Mouse (Mus musculus) neural tube, embryonic 10.5 days (tissue): ENCODE data around the gene Mtmr10.

Source experiments
- DNase-seq: peaks from one replicate; pipeline ENCODE4 v3.0.0-alpha.2; 2017; ENCODE audit warnings: low spot score; ENCODE audit errors: extremely low spot score

The Mtmr10 gene

DNA sequence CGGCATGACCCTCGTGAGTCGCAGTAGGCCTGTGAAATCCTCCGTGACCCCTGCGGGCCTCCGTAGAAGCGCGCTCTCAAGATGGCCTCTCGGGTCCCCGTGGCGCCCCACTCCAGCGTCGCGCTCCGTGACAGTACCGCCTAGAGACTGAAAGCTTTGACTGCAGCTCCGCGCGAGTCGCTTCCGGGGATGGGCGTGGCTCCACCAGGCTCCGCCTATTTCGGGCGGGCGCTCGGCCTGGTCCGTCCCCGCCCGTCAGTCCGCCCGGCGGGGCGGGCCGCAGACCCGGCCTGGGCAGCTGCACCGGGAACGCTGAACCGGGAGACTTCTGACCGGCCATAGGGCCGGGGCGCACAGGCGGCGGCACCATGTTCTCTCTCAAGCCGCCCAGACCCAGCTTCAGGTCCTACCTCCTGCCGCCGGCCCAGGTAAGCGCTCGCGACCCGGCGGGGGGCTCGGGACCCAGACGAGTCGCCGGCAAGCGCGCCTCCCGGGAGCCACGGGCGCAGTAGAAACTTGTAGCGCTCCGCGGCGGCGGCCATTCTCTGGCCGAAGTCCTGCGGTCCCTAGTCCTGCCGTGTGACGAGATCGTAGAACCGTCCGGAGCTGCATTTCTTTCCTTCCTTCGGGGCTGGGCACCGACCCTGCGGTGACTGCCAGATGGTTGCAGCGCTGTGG lies at the start of gene Mtmr10:
Mtmr10 (plus strand) TSS at position 240 of the 678 bp plus-strand sequence.
- peak; percentile 97 for DNase-seq

DNA sequence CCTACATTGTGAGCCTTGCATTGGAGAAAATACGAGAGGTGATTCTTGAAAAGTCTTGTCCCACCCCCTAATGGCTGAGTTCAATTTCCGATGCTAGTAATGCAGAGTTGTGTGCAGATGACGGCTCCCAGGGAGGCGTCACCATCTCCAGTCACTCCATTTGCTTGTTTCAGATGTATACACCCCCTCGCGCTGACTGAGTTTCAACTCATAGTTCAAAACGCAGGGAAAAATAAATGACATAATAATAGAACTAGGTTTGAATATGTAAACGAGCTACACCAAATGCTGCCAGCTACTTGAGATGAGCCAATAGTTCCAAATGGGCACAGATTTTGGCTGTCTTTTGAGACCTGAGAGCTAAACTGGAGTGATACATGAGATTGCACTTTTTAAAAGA lies 49.7 kb upstream of the Mtmr10 start:
- no peak for DNase-seq

DNA sequence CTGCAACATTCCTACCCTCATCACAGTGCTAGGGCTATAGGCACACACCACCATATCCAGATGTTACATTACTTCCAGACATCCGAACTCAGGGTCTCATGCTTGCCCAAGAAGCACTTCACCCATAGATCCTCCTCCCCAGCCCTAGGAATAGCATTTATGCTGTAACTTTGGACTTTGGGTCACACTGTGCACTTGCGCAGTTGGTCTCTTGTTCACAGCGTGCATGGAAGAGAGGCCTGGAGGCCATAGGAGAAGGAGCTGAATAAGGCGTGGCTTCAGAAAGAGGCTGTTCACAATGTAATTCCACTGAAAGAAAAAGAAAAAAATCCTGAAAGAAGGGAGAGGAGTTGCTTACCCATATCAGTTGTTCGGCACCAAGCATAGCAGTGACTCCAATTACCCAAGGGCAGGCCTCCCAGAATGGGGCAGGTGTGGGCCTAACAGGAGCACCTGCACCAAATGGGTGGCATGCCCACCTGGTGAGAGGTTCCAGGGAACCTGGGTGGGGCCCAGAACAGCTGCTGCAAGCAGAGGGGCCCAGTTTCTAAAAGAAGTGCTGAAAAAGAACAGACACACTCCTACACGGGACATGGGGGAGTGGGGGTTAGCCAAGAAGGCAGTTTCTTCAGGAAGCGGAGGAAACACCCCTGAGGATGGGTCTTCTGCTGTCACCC lies 48.9 kb upstream of the Mtmr10 start:
- no peak for DNase-seq

DNA sequence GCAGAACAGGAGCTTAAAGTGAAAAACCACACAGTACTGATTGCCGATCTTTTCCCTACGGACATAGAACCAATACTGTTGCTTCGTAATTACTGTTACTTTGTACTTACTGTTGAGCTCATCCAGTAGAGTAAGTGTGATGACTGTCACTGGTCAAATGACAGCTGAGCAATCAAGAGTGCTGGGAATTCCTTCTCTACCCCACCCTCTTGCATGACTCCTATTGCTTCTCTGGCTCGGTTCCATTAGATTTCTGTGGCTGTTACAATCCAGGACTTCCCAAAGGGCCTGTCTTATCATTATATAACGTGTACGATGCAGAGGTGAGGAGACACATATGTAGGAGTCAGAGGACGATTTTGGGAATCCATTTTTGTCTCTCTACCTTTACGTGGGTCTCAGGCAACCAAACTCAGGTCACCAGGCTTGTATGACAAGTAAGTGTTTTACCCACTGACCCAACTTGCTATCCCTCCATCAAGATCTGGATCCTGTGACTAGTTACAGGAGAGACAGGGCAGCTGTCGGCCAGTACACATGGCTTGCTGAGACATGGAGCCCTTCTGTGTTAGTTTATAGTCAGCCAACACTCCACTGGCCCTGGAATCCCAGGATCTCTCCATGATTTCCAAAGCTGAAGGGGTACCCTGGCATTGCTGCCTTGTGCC lies 48.2 kb upstream of the Mtmr10 start:
- no peak for DNase-seq

DNA sequence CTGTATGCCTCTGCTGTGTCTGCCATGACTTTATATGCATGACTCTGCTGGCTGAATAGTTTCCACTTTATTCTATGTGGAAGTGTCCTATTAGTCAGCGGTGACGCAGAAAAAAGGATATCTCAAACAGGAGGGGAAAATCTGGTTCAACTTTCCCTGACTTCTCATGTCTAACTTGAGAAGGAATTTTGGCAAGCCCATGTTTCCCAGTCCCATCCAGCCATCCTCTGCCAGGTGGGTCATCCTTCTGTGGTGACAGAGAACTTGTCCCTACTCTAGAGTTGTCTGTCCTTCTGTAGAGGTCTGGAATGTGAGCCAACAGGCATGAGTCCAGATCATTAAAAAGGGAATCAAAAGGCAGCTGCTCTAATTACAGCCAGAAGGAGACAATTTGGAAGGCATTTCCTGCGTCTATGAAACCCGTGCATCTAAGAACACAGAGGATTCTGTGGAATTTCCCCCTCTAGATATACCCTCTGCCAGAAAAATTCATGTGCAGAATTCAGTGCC lies 47.6 kb upstream of the Mtmr10 start:
- no peak for DNase-seq

DNA sequence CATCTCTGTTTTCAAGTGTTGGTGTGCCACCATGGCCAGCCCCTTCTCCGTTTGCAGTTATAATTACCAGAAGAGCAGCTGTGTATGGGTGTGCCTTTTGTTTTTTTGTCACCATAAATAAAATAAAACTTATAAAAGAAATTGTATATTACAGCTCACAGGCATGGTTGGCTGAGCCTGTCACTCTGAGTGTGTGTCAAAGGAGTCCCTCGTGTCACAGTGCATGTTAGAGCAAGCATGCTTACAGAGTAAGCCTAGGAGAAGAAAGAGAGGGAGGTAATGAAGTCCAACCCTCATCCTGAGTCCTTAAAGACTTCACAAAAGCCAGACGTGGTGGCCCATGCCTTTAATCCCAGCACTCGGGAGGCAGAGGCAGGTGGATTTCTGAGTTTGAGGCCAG lies 45.0 kb upstream of the Mtmr10 start:
- DNase-seq = no peak

DNA sequence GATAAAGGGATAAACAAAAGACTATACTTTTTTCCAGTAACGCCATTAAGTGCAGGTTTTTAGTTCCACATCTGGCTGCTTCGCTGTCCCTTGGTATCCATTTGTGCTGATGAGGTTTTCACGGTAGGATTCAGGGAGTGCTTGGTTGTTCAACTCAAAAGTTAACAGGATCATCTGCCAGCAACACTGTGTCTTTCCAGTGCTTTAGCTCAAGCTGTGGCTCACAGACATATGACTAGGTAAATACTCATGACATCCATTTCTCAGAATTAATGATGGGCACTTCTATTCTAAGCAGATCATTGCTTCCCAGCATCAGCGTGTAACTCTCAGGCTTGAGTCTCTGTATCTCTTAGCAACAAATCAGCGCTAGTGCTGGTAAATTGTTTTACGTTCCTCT lies 43.1 kb upstream of the Mtmr10 start:
- DNase-seq = no peak

DNA sequence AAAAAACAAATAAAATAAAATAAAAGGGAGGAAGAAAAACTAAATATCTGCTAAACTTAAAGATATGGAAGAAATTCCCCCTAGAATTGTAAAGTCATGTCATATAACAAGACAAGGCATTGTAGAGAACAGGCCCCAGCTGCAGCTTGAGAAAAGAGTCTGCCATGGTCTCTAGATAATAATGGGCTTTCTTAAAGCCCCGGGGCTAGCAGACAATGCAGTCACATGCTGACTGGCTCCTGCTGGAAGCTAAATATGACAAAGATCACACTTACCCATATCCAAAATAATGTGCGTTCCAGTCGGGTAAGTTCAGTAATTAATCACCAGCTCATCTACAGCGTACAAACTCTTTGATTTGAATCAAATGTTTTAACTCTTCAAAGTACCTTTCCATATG lies 40.7 kb upstream of the Mtmr10 start:
- no peak for DNase-seq

DNA sequence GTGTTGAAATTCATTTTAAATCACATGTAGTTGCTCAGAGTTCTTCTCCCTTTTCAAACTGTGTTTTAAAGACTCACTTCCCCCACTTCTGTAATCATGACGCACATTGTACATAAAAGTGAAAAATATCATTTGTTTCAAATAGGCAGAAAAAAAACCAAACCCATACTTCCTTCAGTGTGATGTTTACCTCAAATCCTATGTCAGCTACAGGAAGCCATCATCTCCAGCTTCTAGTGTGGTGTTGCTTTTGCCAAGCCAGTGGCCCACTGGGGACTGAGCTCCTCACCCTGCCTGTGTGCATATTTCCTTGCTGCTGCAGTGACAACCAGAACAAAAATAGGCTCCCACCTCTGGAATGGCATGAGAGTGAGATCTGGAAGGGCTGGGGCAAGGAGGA lies 39.1 kb upstream of the Mtmr10 start:
- DNase-seq = no peak

DNA sequence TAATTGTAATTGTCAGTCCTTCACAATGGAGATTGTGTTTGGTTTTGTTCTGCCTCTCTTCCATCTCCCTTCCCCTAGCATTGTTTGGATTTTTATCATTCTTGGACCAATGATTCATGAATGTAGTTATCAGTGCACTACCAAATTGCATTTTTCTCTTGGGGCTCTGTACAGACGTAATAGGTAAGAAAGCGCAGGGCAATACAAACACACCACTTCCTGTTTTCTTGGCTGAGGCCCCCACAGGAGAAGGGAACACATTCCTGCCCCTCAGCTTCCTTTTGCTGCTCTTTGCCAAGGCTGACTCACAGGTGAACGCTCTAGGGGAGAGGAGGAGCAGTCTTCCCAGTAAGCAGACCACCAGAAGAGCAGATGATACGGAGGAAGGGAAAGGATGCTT lies 37.7 kb upstream of the Mtmr10 start:
- DNase-seq = no peak

DNA sequence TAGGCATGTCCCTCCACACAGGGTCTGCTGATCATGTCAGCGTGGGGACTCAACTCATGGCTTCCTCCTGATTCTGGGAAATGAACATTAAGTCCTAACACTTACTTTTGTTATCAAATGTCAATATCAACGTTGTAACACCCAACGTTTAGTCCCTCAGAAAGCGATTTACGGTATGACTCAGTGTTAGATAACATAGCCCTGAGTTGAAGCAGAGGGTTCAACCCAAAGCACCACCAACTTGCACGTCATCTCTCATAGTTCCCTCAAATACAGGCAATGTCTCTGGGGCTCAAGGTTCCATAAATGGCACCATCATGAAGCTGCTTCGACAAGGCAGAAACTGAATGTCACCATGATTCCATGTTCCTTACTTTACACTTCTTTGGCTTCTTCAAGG lies 37.0 kb upstream of the Mtmr10 start:
- no peak for DNase-seq

DNA sequence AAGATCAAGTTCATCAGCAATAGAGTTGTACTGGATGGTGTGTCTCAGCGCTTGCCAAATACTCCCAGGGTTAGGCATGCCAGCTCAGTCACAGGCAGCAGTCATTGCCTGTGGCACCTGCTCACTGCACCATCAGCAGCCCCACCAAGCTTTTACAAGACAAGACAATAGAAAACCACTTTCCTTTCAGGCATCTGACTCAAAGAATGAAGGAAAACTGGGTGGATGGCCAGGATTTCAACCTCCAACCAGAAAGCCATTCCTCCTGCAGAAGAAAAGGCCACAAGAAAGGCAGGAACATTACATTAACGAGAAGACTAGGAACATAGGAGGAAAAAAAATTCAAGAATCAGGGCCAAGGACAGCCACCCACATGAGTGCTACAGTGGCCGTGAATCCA lies 33.7 kb upstream of the Mtmr10 start:
- DNase-seq = no peak

DNA sequence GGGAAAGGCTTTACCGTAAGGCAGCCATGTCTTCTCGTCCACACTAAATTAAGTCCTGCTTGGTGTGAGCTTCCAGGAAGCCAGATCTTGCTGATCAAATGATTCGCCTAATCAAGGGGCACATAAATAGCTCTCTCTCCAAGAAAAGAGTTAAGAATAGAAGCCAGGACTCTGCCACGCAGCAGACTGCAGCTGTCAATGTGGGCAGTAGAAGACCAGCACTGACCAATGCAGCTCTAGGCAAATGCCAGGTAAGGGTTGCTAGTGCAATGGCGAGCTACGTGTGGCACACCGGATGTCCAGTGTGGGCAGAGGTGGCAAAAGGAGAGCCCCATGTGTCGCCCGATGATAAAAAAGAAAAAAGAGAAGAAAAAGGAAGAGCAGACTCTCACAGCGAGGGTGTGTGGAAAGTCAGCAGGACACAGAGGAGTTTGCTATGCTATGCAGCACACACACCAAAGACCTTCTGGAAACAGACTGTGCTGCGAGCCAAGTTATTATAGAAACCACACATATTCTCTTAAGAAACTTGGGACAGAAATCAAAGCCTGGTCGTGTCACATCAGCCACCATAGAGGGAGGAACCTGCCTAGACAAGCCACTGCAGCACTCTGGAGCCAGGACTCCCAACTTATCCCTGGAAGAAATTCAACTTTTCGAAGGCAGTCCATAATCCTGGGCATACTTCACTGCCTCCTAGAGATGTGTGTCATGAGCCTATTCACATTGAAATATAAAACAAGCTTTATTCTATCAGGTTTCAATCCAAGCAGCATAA lies 21.8 kb upstream of the Mtmr10 start:
- DNase-seq = no peak

DNA sequence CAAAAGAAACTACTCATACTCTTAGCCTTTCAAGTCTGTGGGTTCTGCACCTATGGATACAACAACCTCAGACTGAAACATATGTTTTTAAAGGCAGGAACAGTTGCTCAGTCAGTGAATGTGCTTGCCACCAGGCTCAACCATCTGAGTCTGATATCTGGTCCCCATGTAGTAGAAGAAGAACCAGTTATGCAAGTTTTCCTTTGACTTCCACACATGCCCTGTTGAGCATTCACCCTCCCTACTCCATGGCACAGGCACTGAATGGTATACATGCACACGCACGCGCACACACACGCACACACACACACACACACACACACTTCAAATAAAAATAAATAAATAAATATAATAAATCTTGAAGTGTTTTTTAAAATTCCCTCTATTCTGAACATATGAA lies 20.9 kb upstream of the Mtmr10 start:
- no peak for DNase-seq

DNA sequence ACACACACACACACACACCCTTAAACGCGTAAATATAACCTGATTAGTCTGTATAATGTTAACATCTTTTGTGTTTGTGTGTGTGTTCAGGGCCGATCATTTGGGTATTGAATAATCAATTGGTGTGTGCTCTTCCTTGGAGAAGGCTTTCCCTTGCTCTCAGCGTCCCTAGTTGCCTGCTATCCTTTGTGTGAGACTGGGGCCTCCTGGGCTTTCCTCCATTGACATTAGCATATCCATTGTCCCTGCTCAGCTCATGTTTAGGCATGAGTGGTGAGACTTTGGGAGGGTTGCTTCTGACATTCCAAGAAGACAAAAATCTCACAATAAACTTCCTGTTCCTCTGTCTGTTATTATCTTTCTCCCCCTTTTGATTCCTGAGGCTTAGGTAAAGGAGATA lies 15.5 kb upstream of the Mtmr10 start:
- peak; percentile 26 for DNase-seq

DNA sequence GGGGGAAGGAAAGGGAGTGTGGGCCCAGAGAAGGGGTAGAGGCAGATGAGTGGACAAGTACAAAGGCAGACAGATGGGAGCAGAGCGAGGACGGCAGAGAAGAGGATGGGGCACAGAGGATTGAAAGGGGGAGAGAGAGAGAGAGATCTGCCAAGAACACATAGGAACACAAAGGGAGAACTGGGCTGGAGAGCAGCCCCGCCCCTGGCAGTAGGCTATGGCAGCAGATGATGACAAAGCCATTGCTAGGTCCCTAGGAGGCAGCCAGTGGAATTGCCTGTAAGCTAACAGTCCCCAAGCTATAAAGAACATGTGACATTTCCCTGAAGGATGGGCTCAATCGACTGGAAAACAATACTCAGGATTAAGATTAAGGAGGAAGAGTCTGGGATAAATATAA lies 11.9 kb upstream of the Mtmr10 start:
- DNase-seq = no peak

DNA sequence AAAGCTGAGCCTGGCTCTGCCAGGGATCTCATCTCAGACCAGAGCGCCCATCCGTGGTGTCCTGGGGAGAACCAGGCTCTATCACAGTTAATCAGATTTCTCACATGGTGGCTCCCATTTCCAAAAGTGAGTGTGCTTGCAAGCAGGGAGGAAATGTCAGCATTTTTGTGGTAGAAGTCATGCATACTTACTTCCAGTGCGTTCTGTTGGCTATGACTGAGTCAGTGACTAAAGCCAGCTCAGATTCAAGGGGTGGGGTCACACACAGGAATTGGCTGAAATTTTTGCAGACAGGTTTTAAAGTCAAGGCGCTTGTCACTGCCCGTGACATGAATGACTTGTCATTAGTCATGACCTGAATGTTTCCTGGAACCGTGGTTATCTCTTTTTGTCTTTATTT lies 10.5 kb upstream of the Mtmr10 start:
- DNase-seq = no peak

DNA sequence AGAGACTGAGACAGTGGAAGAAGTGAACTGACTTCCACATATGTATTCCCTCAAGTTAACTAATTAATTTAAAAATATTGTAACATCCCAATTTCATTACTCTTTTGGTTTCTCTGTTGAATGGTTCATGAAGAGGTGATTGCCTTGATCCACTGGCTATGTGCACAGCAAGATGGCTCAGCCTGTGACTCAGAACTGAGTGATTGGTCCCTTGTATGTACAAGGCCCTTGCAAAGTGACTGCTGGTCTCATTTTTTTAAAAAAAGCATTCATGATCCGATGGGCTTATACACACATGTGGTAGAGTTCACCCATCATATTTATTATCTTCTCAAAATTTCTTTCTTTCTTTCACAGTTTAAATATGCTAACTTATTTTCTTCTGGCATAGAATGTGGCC lies 8.9 kb upstream of the Mtmr10 start:
- no peak for DNase-seq

DNA sequence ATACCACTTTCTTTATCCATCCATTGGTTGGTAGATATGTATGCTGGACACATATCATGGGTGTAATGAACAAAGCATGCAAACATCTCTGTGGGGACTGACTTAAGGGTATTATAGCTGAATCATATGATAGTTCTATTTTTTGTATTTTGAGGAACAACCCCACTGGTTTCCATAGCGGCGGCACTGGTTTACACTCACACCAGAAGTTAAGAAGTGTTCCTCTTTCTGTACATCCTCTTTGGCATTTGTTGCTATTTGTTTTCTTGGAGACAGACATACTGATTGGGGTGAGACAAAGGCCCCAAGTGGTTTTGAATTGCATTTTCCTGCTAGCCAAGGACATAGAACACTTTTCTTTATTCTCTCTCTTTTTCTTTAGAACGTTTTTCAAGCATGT lies 7.9 kb upstream of the Mtmr10 start:
- DNase-seq = no peak

DNA sequence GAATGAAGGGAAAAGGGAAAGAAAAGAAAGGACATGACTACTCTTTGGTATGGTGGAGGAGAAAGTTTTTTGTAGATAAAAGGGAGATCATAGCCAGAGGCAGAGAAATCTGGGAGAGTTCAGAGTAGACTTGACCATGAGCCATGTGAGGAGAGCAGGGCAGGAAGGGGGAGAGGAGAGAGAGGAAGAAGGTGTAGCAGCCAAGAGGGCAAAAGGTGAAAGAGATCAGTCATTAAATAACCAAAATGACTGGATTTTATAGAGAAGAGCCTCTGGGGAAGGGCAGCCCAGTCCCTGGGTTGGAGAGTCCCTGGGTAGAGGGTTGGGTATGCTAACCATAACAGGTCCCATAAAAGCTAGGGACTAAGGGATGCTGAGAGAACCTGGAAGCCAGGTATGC lies 887 bp upstream of the Mtmr10 start:
- DNase-seq = no peak

DNA sequence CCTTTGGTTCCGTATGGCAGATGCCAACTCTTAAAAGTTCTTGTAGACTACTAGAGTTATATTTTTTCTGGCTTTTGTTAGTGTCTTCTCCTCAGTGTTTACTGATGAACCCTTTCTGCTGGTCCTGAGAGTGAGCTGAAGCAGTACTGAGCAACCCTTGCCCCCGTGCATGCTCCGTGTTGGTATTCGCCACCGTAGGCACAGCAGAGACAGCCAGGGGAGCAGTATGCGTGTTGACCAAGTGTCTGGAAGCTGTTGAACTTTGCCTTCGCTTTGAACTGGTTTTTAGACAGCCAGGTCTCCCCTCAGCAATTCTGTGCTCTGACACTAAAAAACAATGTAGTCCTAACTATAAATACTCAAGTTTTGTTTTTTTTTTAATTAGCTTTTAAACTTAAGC lies 2.0 kb downstream of the Mtmr10 start:
- DNase-seq = no peak

DNA sequence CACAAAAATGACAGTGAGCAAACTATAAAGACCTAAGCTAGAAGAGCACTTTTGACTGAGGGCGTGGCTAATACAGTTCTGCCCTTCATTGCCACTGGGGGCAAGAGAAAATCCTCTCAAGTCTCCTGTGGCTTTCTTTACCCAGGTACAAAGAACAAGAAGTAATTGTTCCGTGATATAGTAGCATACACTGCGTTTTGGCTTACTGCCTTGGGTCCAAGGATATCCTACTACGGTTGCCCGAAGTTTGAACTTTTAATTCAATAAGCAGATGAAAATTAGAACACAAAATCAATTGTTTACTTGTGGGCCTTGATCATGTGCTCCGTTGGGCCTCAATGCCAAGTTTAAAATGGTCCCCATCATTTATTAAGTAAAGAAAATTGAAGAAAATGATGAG lies 3.0 kb downstream of the Mtmr10 start:
- DNase-seq = no peak
